Mouse (Mus musculus) heart, embryonic 15.5 days (tissue): ENCODE measurements around the gene Slpi. TPM values are rescaled to one million over a fixed set of nuclear protein-coding genes. Genes with fewer than 3 reads are reported as not detected.

ENCODE experiments used
- ATAC-seq: fragments of 200-750 bp; cut with Nextera tagmentation; replicated peaks from 2 replicates; pipeline ENCODE4 v1.8.0; 2017; ENCODE audit warnings: low read depth, moderate TSS enrichment; ENCODE audit not compliant: insufficient number of reproducible peaks, insufficient read depth, low FRiP score
- H3K27ac ChIP-seq: fragments of 300-500 bp; sonication (generic); 2 replicates; pipeline ENCODE4 v1.5.1; 2015; ENCODE audit warnings: mild to moderate bottlenecking, inconsistent platforms
- H3K27me3 ChIP-seq: fragments of 300-500 bp; sonication (generic); 2 replicates; pipeline ENCODE4 v1.6.1; 2015; ENCODE audit warnings: inconsistent platforms
- H3K36me3 ChIP-seq: fragments of 300-500 bp; sonication (generic); 2 replicates; pipeline ENCODE4 v1.6.1; 2015; ENCODE audit warnings: mild to moderate bottlenecking, inconsistent platforms
- H3K4me1 ChIP-seq: fragments of 300-500 bp; sonication (generic); replicated peaks from 2 replicates; pipeline ENCODE4 v1.6.1; 2015; ENCODE audit warnings: inconsistent platforms
- H3K4me2 ChIP-seq: fragments of 300-500 bp; sonication (generic); 2 replicates; pipeline ENCODE4 v1.6.1; 2015; ENCODE audit warnings: inconsistent platforms, mild to moderate bottlenecking, moderate library complexity
- H3K4me3 ChIP-seq: fragments of 300-500 bp; sonication (generic); 2 replicates; pipeline ENCODE4 v1.5.1; 2015; ENCODE audit warnings: mild to moderate bottlenecking, inconsistent platforms
- H3K9ac ChIP-seq: fragments of 300-500 bp; sonication (generic); 2 replicates; pipeline ENCODE4 v1.6.1; 2015; ENCODE audit warnings: mild to moderate bottlenecking, inconsistent platforms
- H3K9me3 ChIP-seq: fragments of 300-500 bp; sonication (generic); replicated peaks from 2 replicates; pipeline ENCODE4 v1.6.1; 2016; ENCODE audit warnings: inconsistent platforms
- WGBS: fragments of 180-500 bp; shearing (Covaris S2); methylation state at CpG from one replicate; pipeline ENCODE4 v1.1.7; 2015; ENCODE audit warnings: mixed read lengths; 5-methylcytosine and 5-hydroxymethylcytosine counted together
- polyA plus RNA-seq: library from polyadenylated mRNA; unstranded; fragments of >200 nt; fragmentation: Nextera tagmentation; extraction: Ambion mirVana; gene quantifications from 2 replicates; pipeline ENCODE4 v1.2.1, GENCODE M21; 2015

Gene Slpi
- polyA plus RNA-seq, 1 experiment from 2014 or later: 1.6 TPM

- Histone ChIP-seq H3K36me3 (no peaks in the 10 kb centered on the region), H3K4me2 (no peak overlapping the region), H3K4me1 (no peaks in the 10 kb centered on the region), H3K9ac (no peak overlapping the region), H3K27me3 (no peaks in the 10 kb centered on the region), H3K4me3 (no peak overlapping the region), H3K9me3 (no peaks in the 10 kb centered on the region), H3K27ac (no peak overlapping the region)
- ATAC-seq: no peak
- WGBS: 24% methylated on average over 3 of the region's 3 CpGs
Measured at GRCm38 (mm10) chr2:164372408-164373053, 16.4 kb downstream of the Slpi start.

GRCm38 (mm10) chr2:164371371-164371770 is 17.5 kb downstream of the Slpi start:
- Histone ChIP-seq H3K27me3 (no peaks in the 10 kb centered on the region), H3K9me3 (no peaks in the 10 kb centered on the region), H3K36me3 (no peaks in the 10 kb centered on the region), H3K4me1 (0 out of 2 replicates have a peak, but pooled peaks cover 3% of the 10 kb centered on the region), H3K27ac (no peak overlapping the region), H3K4me3 (no peak overlapping the region), H3K4me2 (no peak overlapping the region), H3K9ac (no peak overlapping the region)
- ATAC-seq: no peak
- 72% methylated on average over 3 of the region's 3 CpGs for WGBS

GRCm38 (mm10) chr2:164368620-164369105 is 20.2 kb downstream of the Slpi start:
- no peak overlapping the region for H3K4me3 ChIP-seq

GRCm38 (mm10) chr2:164366947-164367346 is 21.9 kb downstream of the Slpi start:
- Histone ChIP-seq H3K4me1 (0 out of 2 replicates have a peak, but pooled peaks cover 3% of the 10 kb centered on the region), H3K4me2 (no peak overlapping the region), H3K36me3 (no peaks in the 10 kb centered on the region), H3K27me3 (no peaks in the 10 kb centered on the region; the same call in 1 of the 2 replicates), H3K27ac (no peak overlapping the region), H3K9ac (no peak overlapping the region), H3K4me3 (no peak overlapping the region), H3K9me3 (no peaks in the 10 kb centered on the region)
- WGBS: 45% methylated on average over 3 of the region's 3 CpGs
- no peak for ATAC-seq

More at GRCm38 (mm10) chr2:164368620-164369105, 20.2 kb downstream of the Slpi start:
- H3K9me3 ChIP-seq: no peaks in the 10 kb centered on the region
- no peaks in the 10 kb centered on the region for H3K27me3 ChIP-seq
- no peak overlapping the region for H3K27ac ChIP-seq
- 77% methylated on average over 6 of the region's 6 CpGs for WGBS
- H3K36me3 ChIP-seq: no peaks in the 10 kb centered on the region
- ATAC-seq: no peak
- no peak overlapping the region for H3K9ac ChIP-seq
- H3K4me1 ChIP-seq: 0 out of 2 replicates have a peak, but pooled peaks cover 3% of the 10 kb centered on the region
- no peak overlapping the region for H3K4me2 ChIP-seq

- ATAC-seq: no peak
- no peak overlapping the region for H3K4me2 ChIP-seq
- no peaks in the 10 kb centered on the region for H3K36me3 ChIP-seq
- H3K4me1 ChIP-seq: no peaks in the 10 kb centered on the region
- H3K27ac ChIP-seq: no peak overlapping the region
- no peak overlapping the region for H3K4me3 ChIP-seq
- H3K9me3 ChIP-seq: no peaks in the 10 kb centered on the region
- peaks cover 1% of the 10 kb centered on the region for H3K27me3 ChIP-seq
- H3K9ac ChIP-seq: no peak overlapping the region
- 34% methylated on average over 13 of the region's 13 CpGs for WGBS
Measured at GRCm38 (mm10) chr2:164360974-164361657, 27.8 kb downstream of the Slpi start.

GRCm38 (mm10) chr2:164359668-164360067 is 29.2 kb downstream of the Slpi start:
- no peaks in the 10 kb centered on the region for H3K4me1 ChIP-seq
- no peaks in the 10 kb centered on the region for H3K9me3 ChIP-seq
- H3K9ac ChIP-seq: no peak overlapping the region
- 74% methylated on average over 5 of the region's 5 CpGs for WGBS
- H3K27ac ChIP-seq: no peak overlapping the region
- ATAC-seq: no peak
- H3K4me3 ChIP-seq: no peak overlapping the region
- H3K27me3 ChIP-seq: peaks cover 2% of the 10 kb centered on the region
- no peak overlapping the region for H3K4me2 ChIP-seq
- no peaks in the 10 kb centered on the region for H3K36me3 ChIP-seq

- H3K36me3 ChIP-seq: no peaks in the 10 kb centered on the region
- no peaks in the 10 kb centered on the region for H3K9me3 ChIP-seq
- peaks cover 2% of the 10 kb centered on the region for H3K27me3 ChIP-seq
- H3K4me2 ChIP-seq: no peak overlapping the region
- no peak for ATAC-seq
- H3K4me3 ChIP-seq: no peak overlapping the region
- H3K9ac ChIP-seq: no peak overlapping the region
- 75% methylated on average over 5 of the region's 5 CpGs for WGBS
- H3K27ac ChIP-seq: no peak overlapping the region
- no peaks in the 10 kb centered on the region for H3K4me1 ChIP-seq
Measured at GRCm38 (mm10) chr2:164359031-164359430, 29.9 kb downstream of the Slpi start.

- Histone ChIP-seq H3K27ac (no peak overlapping the region), H3K27me3 (peaks cover 2% of the 10 kb centered on the region), H3K4me2 (no peak overlapping the region), H3K9ac (no peak overlapping the region), H3K4me3 (no peak overlapping the region), H3K9me3 (no peaks in the 10 kb centered on the region), H3K36me3 (no peaks in the 10 kb centered on the region), H3K4me1 (no peaks in the 10 kb centered on the region)
- no peak for ATAC-seq
- 84% methylated on average over 3 of the region's 3 CpGs for WGBS
Measured at GRCm38 (mm10) chr2:164358373-164358772, 30.5 kb downstream of the Slpi start.

GRCm38 (mm10) chr2:164356177-164356967 is 32.5 kb downstream of the Slpi start:
- no peak for ATAC-seq
- WGBS: 70% methylated on average over 11 of the region's 11 CpGs
- H3K27ac ChIP-seq: no peak overlapping the region

GRCm38 (mm10) chr2:164353356-164353755 is 35.5 kb downstream of the Slpi start:
- Histone ChIP-seq H3K9me3 (no peaks in the 10 kb centered on the region), H3K36me3 (no peaks in the 10 kb centered on the region), H3K4me3 (no peak overlapping the region), H3K9ac (no peak overlapping the region), H3K27me3 (peaks cover 2% of the 10 kb centered on the region; the same call in 1 of the 2 replicates), H3K4me2 (no peak overlapping the region), H3K4me1 (no peaks in the 10 kb centered on the region), H3K27ac (no peak overlapping the region)
- 83% methylated on average over 11 of the region's 11 CpGs for WGBS
- no peak for ATAC-seq

More at GRCm38 (mm10) chr2:164356177-164356967, 32.5 kb downstream of the Slpi start:
- no peak overlapping the region for H3K9ac ChIP-seq
- no peak overlapping the region for H3K4me2 ChIP-seq
- H3K36me3 ChIP-seq: no peaks in the 10 kb centered on the region
- H3K27me3 ChIP-seq: peaks cover 2% of the 10 kb centered on the region; the same call in 1 of the 2 replicates
- no peaks in the 10 kb centered on the region for H3K4me1 ChIP-seq
- no peaks in the 10 kb centered on the region for H3K9me3 ChIP-seq
- H3K4me3 ChIP-seq: no peak overlapping the region

GRCm38 (mm10) chr2:164352697-164353096 is 36.2 kb downstream of the Slpi start:
- WGBS: 62% methylated on average over 3 of the region's 3 CpGs
- Histone ChIP-seq H3K27ac (no peak overlapping the region), H3K9ac (no peak overlapping the region), H3K4me3 (no peak overlapping the region), H3K27me3 (peaks cover 2% of the 10 kb centered on the region; the same call in 1 of the 2 replicates), H3K36me3 (no peaks in the 10 kb centered on the region), H3K4me2 (no peak overlapping the region), H3K4me1 (no peaks in the 10 kb centered on the region), H3K9me3 (no peaks in the 10 kb centered on the region)
- ATAC-seq: no peak
